Mouse (Mus musculus) ES-E14 (cell line): Measurements from ENCODE around the gene Dok7.

Experiments used
- CHD2 ChIP-seq: IDR thresholded peaks from 2 replicates; pipeline ENCODE4 v1.6.1; 2014; ENCODE audit warnings: mild to moderate bottlenecking, low read depth, low read length, inconsistent platforms
- HCFC1 ChIP-seq: IDR thresholded peaks from 2 replicates; pipeline ENCODE4 v1.6.1; 2012; ENCODE audit warnings: low read length, inconsistent platforms, borderline replicate concordance; ENCODE audit not compliant: insufficient read depth

GRCm38 (mm10) chr5:35010656-35011055, 45.9 kb upstream of the Dok7 start:
- no peak for TF ChIP-seq CHD2
- no peak for TF ChIP-seq HCFC1
